Mouse (Mus musculus): Measurements from ENCODE around the gene Uqcrc1. TPM values are rescaled to one million over a fixed set of nuclear protein-coding genes. Genes with fewer than 3 reads are reported as not detected.
A peak's percentile ranks its signal among the peaks of the same experiment; 100 is the strongest.

Gene Uqcrc1
- polyA plus RNA-seq, 1 experiment from 2014 or later: 707 TPM

GRCm38 (mm10) chr9:108990462-108990820 is 54.0 kb downstream of the Uqcrc1 start:
- WGBS (ENCODE audit: insufficient replicate concordance): 79% methylated on average over 7 of the region's 7 CpGs
- no peaks in the 10 kb centered on the region for H3K27me3 ChIP-seq (ENCODE audit: control insufficient read depth, insufficient read depth, low read length)
- no peak overlapping the region for H3K9ac ChIP-seq (ENCODE audit: low read depth, low read length)
- no peaks in the 10 kb centered on the region for H3K36me3 ChIP-seq (ENCODE audit: control insufficient read depth, insufficient read depth, low read length)
- H3K27ac ChIP-seq (ENCODE audit: low read depth, low read length): no peak overlapping the region
- no peak for ATAC-seq (replicated peaks; ENCODE audit: insufficient number of reproducible peaks, low FRiP score, low TSS enrichment)
- H3K9me3 ChIP-seq (replicated peaks; ENCODE audit: control insufficient read depth, low read length): no peaks in the 10 kb centered on the region
- H3K4me3 ChIP-seq (ENCODE audit: low read depth, low read length): no peak overlapping the region
- no peak overlapping the region; the same call in 1 of the 2 replicates for H3K4me2 ChIP-seq
- peaks cover 27% of the 10 kb centered on the region for H3K4me1 ChIP-seq (ENCODE audit: control insufficient read depth, insufficient read depth, low read length)

- 1% methylated on average over 31 of the region's 31 CpGs for WGBS (ENCODE audit: insufficient replicate concordance)
- Histone ChIP-seq H3K27ac (ENCODE audit: low read depth, low read length) (peak within 1 kb of the TSS; percentile 91), H3K4me1 (ENCODE audit: control insufficient read depth, insufficient read depth, low read length) (peaks cover 35% of the 10 kb centered on the region), H3K27me3 (ENCODE audit: control insufficient read depth, insufficient read depth, low read length) (no peaks in the 10 kb centered on the region), H3K36me3 (ENCODE audit: control insufficient read depth, insufficient read depth, low read length) (no peaks in the 10 kb centered on the region), H3K9me3 (replicated peaks; ENCODE audit: control insufficient read depth, low read length) (no peaks in the 10 kb centered on the region), H3K4me3 (ENCODE audit: low read depth, low read length) (peak within 1 kb of the TSS; percentile 66), H3K4me2 (peak within 1 kb of the TSS; percentile 90), H3K9ac (ENCODE audit: low read depth, low read length) (peak within 1 kb of the TSS; percentile 77)
- peak; percentile 93 for ATAC-seq (replicated peaks; ENCODE audit: insufficient number of reproducible peaks, low FRiP score, low TSS enrichment)
Observed at GRCm38 (mm10) chr9:108991428-108992084, 55.1 kb downstream of the Uqcrc1 start, which contains the start of gene Pfkfb4. Gene Pfkfb4, plus strand, starts transcription at chr9:108991778.

GRCm38 (mm10) chr9:108992085-108992469 is 55.6 kb downstream of the Uqcrc1 start:
- peak; percentile 0; the same call in 1 of the 2 replicates for ATAC-seq (replicated peaks; ENCODE audit: insufficient number of reproducible peaks, low FRiP score, low TSS enrichment)
- no peaks in the 10 kb centered on the region for H3K9me3 ChIP-seq (replicated peaks; ENCODE audit: control insufficient read depth, low read length)
- H3K36me3 ChIP-seq (ENCODE audit: control insufficient read depth, insufficient read depth, low read length): no peaks in the 10 kb centered on the region
- no peaks in the 10 kb centered on the region for H3K27me3 ChIP-seq (ENCODE audit: control insufficient read depth, insufficient read depth, low read length)
- H3K4me1 ChIP-seq (ENCODE audit: control insufficient read depth, insufficient read depth, low read length): peaks cover 35% of the 10 kb centered on the region
- WGBS (ENCODE audit: insufficient replicate concordance): 9% methylated on average over 18 of the region's 18 CpGs
- H3K4me2 ChIP-seq: peak overlapping the region; percentile 90
- no peak overlapping the region for H3K27ac ChIP-seq (ENCODE audit: low read depth, low read length)
- peak overlapping the region; percentile 74 for H3K9ac ChIP-seq (ENCODE audit: low read depth, low read length)
- H3K4me3 ChIP-seq (ENCODE audit: low read depth, low read length): peak overlapping the region; percentile 66

- ATAC-seq (replicated peaks; ENCODE audit: insufficient number of reproducible peaks, low FRiP score, low TSS enrichment): no peak
- Histone ChIP-seq H3K4me3 (ENCODE audit: low read depth, low read length) (peak overlapping the region; percentile 66), H3K27me3 (ENCODE audit: control insufficient read depth, insufficient read depth, low read length) (no peaks in the 10 kb centered on the region), H3K9ac (ENCODE audit: low read depth, low read length) (no peak overlapping the region; the same call in 1 of the 2 replicates), H3K4me1 (ENCODE audit: control insufficient read depth, insufficient read depth, low read length) (peaks cover 34% of the 10 kb centered on the region), H3K27ac (ENCODE audit: low read depth, low read length) (no peak overlapping the region), H3K36me3 (ENCODE audit: control insufficient read depth, insufficient read depth, low read length) (no peaks in the 10 kb centered on the region), H3K9me3 (replicated peaks; ENCODE audit: control insufficient read depth, low read length) (no peaks in the 10 kb centered on the region), H3K4me2 (peak overlapping the region; percentile 90)
- WGBS (ENCODE audit: insufficient replicate concordance): 59% methylated on average over 9 of the region's 9 CpGs
Observed at GRCm38 (mm10) chr9:108992620-108993361, 56.4 kb downstream of the Uqcrc1 start.

GRCm38 (mm10) chr9:108996411-108996810 is 60.0 kb downstream of the Uqcrc1 start:
- Histone ChIP-seq H3K36me3 (ENCODE audit: control insufficient read depth, insufficient read depth, low read length) (no peaks in the 10 kb centered on the region), H3K27ac (ENCODE audit: low read depth, low read length) (no peak overlapping the region), H3K9me3 (replicated peaks; ENCODE audit: control insufficient read depth, low read length) (no peaks in the 10 kb centered on the region), H3K4me1 (ENCODE audit: control insufficient read depth, insufficient read depth, low read length) (peaks cover 7% of the 10 kb centered on the region; the same call in 1 of the 2 replicates), H3K27me3 (ENCODE audit: control insufficient read depth, insufficient read depth, low read length) (no peaks in the 10 kb centered on the region), H3K4me3 (ENCODE audit: low read depth, low read length) (no peak overlapping the region), H3K9ac (ENCODE audit: low read depth, low read length) (no peak overlapping the region), H3K4me2 (no peak overlapping the region)
- ATAC-seq (replicated peaks; ENCODE audit: insufficient number of reproducible peaks, low FRiP score, low TSS enrichment): no peak
- 56% methylated on average over 9 of the region's 9 CpGs for WGBS (ENCODE audit: insufficient replicate concordance)

GRCm38 (mm10) chr9:108998287-108999166 is 62.1 kb downstream of the Uqcrc1 start:
- H3K4me1 ChIP-seq (ENCODE audit: control insufficient read depth, insufficient read depth, low read length): peaks cover 7% of the 10 kb centered on the region; the same call in 1 of the 2 replicates
- H3K9ac ChIP-seq (ENCODE audit: low read depth, low read length): no peak overlapping the region
- H3K4me2 ChIP-seq: no peak overlapping the region
- H3K27me3 ChIP-seq (ENCODE audit: control insufficient read depth, insufficient read depth, low read length): no peaks in the 10 kb centered on the region
- no peaks in the 10 kb centered on the region for H3K9me3 ChIP-seq (replicated peaks; ENCODE audit: control insufficient read depth, low read length)
- no peaks in the 10 kb centered on the region for H3K36me3 ChIP-seq (ENCODE audit: control insufficient read depth, insufficient read depth, low read length)
- no peak overlapping the region for H3K4me3 ChIP-seq (ENCODE audit: low read depth, low read length)
- no peak for ATAC-seq (replicated peaks; ENCODE audit: insufficient number of reproducible peaks, low FRiP score, low TSS enrichment)
- H3K27ac ChIP-seq (ENCODE audit: low read depth, low read length): no peak overlapping the region
- 82% methylated on average over 19 of the region's 19 CpGs for WGBS (ENCODE audit: insufficient replicate concordance)

- WGBS (ENCODE audit: insufficient replicate concordance): 64% methylated on average over 4 of the region's 4 CpGs
- ATAC-seq (replicated peaks; ENCODE audit: insufficient number of reproducible peaks, low FRiP score, low TSS enrichment): no peak
- H3K4me1 ChIP-seq (ENCODE audit: control insufficient read depth, insufficient read depth, low read length): peaks cover 7% of the 10 kb centered on the region; the same call in 1 of the 2 replicates
Observed at GRCm38 (mm10) chr9:108999167-108999526, 62.7 kb downstream of the Uqcrc1 start.

More at GRCm38 (mm10) chr9:108999167-108999526, 62.7 kb downstream of the Uqcrc1 start:
- H3K9ac ChIP-seq (ENCODE audit: low read depth, low read length): no peak overlapping the region
- H3K27me3 ChIP-seq (ENCODE audit: control insufficient read depth, insufficient read depth, low read length): no peaks in the 10 kb centered on the region
- no peak overlapping the region for H3K27ac ChIP-seq (ENCODE audit: low read depth, low read length)
- no peaks in the 10 kb centered on the region for H3K9me3 ChIP-seq (replicated peaks; ENCODE audit: control insufficient read depth, low read length)
- no peaks in the 10 kb centered on the region for H3K36me3 ChIP-seq (ENCODE audit: control insufficient read depth, insufficient read depth, low read length)
- H3K4me2 ChIP-seq: no peak overlapping the region
- no peak overlapping the region for H3K4me3 ChIP-seq (ENCODE audit: low read depth, low read length)
